Mouse (Mus musculus): ENCODE data around the gene Slc38a7.
A peak's percentile ranks its signal among the peaks of the same experiment; 100 is the strongest.
"Not testable (repeated sequence)": the region's sequence is repeated elsewhere in the genome, so short reads cannot be mapped to it uniquely, and the experiment has no call there.

Gene Slc38a7

DNA sequence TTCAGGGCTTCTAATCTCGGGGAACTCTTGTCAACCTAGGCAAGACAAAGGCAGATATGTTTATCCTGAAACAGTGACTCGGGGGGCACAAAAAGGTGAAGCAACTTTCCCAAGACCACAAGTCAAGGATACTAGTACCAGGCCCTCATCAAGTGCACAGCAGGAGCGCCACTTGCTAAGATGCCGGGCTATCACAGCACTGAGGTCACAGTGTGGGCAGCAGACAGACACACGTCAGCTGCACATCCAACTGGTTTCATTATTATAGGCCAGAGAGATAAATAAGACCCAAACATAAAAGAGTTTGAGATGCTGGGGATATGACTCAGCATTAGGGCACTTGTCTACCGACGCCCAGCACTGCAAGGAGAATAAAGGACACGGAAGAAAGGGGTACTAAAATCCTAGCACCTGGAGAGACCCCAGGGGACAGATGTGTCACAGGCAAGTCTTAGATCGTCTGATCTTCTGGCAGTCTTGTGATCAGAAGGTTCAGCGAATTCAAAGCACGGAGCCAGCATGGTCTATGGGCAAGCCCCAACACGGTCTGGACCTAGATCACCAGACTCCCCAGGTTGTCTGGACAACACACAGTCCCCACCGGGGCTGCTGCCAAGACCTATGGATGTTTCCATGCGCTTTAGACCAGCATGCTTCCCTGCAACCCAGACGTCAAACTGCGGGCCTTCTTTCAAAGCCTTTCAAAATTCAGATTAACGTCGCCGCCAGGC, 4.4 kb downstream of the Slc38a7 start:
- DNase-seq (ENCODE audit: low spot score) = no peak

GRCm38 (mm10) chr8:95848061-95848551, 5.2 kb downstream of the Slc38a7 start:
- no peak for DNase-seq (ENCODE audit: low spot score)

DNA sequence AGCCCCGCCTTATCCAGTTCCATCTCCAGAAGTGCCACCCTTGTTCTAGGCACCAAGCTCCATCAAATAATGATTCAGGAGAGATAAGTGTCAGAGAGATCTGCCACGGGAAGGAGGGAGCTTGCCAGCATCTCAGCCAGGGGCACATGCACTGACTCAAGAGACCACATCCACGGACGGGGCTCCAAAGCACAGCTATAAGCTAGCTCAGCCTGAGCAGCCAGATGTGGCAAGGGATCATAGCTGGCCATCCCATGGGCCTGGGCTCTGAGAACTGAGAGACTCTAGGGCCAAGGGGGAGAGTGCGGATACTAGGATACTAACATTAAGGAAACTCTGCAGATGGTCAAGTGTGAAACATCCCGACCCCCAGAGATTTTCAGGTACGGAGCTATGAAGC, 8.3 kb downstream of the Slc38a7 start:
- DNase-seq (ENCODE audit: low spot score) = no peak

DNA sequence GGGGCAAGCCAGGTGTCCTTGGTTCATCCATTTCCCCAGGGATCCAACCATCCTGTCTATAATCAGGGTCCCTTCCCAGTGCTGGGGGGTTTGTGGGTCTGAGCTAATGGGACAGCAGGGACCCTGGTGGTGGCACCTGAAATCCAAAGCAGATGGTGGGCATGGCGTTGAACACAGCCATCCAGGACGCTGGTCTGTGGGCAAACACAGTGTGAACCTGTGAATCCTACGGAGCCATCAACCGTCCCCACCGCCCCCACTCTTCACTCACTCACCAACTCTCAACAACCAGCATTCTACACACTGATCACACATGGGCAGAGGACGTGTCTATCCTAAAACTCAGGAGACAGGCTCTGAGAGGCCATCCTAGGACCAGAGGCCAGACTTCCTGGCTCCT, 9.4 kb downstream of the Slc38a7 start:
- DNase-seq (ENCODE audit: low spot score) = no peak

- no peak for DNase-seq (ENCODE audit: low spot score)
These were observed 11.9 kb downstream of the Slc38a7 start for GRCm38 (mm10) chr8:95841436-95841835.

- DNase-seq (ENCODE audit: low spot score) = no peak
These were observed 14.1 kb downstream of the Slc38a7 start for GRCm38 (mm10) chr8:95839289-95839688.

- DNase-seq (ENCODE audit: low spot score) = no peak
These were observed 16.1 kb downstream of the Slc38a7 start for GRCm38 (mm10) chr8:95837266-95837665.

DNA sequence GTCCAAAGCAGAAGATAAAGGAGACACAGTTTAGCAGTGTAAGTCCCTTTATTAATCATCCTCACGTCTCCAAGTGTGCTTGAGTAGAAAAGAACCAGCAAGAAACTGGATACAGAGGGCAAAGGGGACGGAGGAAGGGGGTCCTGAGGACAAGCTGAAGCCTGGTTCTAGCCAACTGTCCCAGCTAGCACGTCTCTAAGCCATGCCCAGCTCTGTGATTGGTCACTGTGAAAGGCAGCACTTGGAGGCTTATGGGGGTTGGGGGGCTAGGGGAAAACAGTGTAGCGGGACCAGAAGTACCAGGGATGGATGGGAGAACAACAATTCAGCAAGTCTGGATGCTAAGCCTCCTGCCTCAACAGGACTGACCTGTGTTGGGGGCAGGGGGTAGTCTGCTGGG, 17.4 kb downstream of the Slc38a7 start:
- no peak for DNase-seq (ENCODE audit: low spot score)

GRCm38 (mm10) chr8:95833435-95833984, 19.8 kb downstream of the Slc38a7 start:
- DNase-seq (ENCODE audit: low spot score) = peak; percentile 97

GRCm38 (mm10) chr8:95832603-95833434, 20.5 kb downstream of the Slc38a7 start:
- DNase-seq (ENCODE audit: low spot score) = peak; percentile 86

GRCm38 (mm10) chr8:95830144-95830543, 23.2 kb downstream of the Slc38a7 start:
- no peak for DNase-seq (ENCODE audit: low spot score)

- not testable (repeated sequence) for DNase-seq (ENCODE audit: low spot score)
These were observed 28.2 kb downstream of the Slc38a7 start, which contains the start of gene Sap18b for GRCm38 (mm10) chr8:95825162-95825561. Gene Sap18b, plus strand, starts transcription at chr8:95825346.

GRCm38 (mm10) chr8:95822699-95823098, 30.6 kb downstream of the Slc38a7 start:
- no peak for DNase-seq (ENCODE audit: low spot score)

DNA sequence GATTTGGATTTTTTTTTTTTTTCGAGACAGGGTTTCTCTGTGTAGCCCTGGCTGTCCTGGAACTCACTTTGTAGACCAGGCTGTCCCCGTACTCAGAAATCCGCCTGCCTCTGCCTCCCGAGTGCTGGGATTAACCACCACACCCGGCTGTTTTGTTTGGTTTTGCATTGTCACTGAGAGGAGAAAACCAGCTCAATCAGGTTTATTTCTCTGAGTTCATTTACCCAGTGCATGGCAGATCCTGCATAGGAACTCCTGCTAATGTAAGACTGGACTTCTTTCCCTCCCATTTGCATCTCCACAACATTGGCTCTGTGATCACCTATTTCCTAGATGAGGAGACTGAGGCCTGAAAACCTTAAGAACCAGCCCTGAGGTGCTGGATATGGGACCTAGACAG, 31.2 kb downstream of the Slc38a7 start:
- no peak for DNase-seq (ENCODE audit: low spot score)

DNA sequence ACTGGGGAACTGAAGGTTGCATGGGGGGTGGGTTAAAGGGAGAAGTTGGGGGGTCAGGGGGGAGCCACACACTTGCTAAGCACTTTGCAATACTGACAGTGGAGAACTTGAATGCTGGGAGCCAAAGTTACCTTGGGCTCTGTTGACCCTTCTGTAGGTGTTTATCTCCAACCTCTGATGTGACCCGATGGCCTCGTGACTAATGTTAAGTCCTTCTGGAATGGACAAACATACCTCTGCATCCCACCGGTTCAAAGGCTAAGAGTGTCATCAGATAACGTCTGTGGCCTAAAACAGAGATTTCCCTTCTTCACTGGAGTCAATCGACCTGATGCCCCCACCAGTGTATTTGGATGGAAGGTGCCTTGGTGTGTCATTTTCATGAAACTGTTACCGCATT, 32.1 kb downstream of the Slc38a7 start:
- DNase-seq (ENCODE audit: low spot score) = peak; percentile 76

GRCm38 (mm10) chr8:95818211-95818610, 35.1 kb downstream of the Slc38a7 start:
- DNase-seq (ENCODE audit: low spot score) = no peak

GRCm38 (mm10) chr8:95817597-95817996, 35.7 kb downstream of the Slc38a7 start:
- no peak for DNase-seq (ENCODE audit: low spot score)

DNA sequence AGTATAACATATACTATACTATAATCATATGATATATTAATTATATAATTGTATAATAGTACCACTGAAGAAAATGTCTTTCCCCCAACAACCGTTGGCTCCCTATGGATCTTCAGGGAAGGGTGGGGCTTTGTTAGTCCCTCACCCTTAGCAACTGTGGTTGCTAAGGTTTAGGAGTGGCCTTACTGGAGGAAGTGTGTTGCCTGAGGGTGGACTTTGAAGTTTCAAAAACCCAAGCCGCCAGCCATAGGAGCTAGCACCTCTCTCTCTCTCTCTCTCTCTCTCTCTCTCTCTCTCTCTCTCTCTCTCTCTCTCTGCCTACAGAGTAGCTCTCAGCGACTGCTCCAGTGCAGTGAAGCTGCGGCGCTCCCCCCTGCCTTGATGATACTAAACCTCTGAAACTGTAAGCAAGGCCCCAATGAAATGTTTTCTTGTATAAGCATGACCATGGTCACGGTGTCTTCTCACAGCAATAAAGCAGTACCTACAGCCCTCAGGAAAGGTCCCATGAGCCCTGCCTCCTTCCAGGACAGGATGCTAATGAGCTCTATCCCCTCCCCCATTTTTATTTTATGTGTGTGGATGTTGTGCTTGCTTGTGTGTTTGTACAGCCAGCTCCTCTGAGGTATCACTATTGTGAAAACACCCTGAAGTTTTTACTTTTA, 37.2 kb downstream of the Slc38a7 start:
- DNase-seq (ENCODE audit: low spot score) = peak; percentile 66

- no peak for DNase-seq (ENCODE audit: low spot score)
These were observed 43.2 kb downstream of the Slc38a7 start for GRCm38 (mm10) chr8:95810184-95810591.

DNA sequence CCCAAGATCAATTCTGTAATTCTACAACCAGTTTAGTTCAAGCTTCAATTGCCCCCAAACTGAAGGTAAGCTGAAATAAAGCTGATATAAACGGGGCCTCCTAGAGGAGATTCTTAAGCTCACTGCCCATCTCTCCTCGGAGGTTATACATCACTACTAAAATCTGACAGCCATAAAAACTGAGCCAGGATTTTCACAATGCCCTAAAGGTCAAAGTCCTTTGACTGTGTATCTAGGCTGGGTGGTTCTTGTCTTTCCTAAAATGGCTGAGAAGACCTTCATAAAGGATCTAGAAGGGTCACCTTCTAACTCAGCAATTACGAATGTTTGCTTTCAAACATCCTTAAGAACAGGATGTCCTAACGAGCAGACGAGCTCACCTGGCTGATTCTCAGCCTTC, 44.2 kb downstream of the Slc38a7 start:
- peak; percentile 71 for DNase-seq (ENCODE audit: low spot score)

DNA sequence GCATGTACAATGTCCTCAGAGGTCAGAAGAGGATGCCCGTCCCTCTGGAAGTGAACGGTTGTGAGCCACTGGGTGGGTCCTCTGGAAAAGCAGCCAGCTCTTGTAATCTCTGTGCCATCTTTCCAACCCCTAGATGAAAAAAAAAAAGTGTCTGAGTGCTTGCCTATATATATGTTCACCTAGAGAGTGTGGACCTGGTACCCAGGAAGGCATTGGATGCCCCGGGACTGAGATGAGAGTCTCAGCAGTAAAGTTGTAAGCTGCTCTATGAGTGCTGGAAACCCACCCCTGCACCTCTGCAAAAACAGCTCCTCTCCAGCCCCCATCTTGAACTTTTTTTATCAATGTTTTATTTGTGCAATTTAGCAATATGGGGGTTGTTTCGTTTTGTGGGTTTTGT, 44.7 kb downstream of the Slc38a7 start:
- no peak for DNase-seq (ENCODE audit: low spot score)

DNA sequence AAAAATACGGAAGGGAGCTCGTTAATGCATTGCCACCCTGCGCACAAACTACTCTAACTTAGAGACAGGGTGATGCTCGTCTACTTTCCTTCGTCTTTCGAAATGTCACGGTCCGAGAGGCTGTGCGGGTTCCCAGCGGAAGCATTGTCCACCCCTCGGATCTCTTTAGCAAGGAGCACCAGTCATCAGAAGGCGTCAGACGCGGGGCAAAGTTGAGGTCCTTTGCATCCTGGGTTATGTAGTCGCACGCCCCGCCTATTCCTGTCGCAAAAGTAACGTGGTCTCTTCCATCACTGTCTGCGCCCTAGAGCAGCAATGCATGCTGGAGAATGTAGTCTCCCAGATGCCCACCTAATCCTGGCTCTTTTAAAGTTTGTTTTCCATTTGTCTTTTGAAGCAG, 45.5 kb downstream of the Slc38a7 start:
- DNase-seq (ENCODE audit: low spot score) = peak; percentile 92
